Mouse (Mus musculus) MEL-GATA-1-ER (cell line): ENCODE data around the gene Doc2a.
A peak's percentile ranks its signal among the peaks of the same experiment; 100 is the strongest.

Experiments
- DNase-seq: peaks from one replicate; pipeline ENCODE4 v3.0.0-alpha.2; 2012; ENCODE audit warnings: low read depth; ENCODE audit errors: extremely low read depth

Doc2a gene

DNA sequence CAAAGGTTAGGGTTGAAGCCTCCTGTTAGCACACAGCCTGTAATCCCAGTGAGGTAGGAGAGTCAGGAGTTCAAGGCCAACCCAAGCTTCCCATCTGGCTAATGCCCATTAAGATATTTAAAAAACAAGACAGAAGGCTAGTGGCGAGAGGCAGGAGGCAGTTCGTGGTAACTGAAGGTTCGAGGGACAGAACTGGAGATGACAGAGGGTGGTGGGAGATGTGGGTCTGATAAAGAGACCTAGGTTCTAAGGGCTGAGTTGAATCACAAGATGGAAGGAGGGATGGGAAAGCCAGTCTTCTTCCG lies at the start of gene Doc2a:
Gene Doc2a, plus strand, starts transcription at position 301 of the 305 bp plus-strand sequence.
- DNase-seq, result no peak

DNA sequence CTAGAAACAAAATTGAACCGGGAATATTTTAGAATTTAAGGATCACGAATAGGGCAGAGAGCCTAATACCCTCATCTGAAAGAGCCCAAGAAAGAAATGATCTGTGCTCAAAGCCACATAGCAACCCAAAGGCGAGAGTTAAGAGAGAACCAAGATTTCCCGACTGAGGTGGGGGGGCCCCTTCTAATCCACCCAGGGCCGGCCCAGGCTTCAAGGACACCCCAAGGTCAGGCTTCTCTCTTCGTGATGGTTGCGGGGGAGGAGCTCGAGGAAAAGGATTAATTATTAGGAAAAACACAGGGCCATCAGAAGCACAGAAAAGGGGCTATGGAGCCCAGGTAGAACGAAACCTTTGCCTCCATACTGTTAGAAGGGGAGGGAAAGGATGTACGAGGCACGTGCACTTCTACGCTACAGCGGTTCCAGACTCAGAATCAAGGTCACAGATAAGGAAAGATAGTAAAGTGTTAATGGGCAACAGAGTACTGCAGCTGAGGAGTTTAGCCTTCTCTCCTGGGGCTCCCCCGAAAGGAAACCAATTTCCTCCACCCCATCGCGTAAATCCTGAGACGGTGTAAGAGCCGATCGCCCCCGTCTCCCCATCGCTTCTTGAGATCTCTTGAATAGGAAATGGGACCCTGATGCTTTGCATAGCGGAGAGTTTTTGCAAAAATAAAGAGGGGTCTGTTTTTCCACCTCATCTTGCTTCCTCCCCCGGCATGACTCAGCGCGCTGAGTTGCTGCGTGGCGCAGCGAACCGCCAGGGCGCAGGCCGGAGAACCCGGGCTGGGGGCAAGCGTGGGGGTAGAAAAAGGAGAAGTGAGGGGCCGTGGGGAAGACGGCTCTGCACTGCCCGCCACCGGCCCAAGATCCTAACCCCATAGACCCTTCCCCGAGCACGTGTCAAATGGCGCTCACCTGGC lies 48.8 kb upstream of the Doc2a start:
- no peak for DNase-seq

DNA sequence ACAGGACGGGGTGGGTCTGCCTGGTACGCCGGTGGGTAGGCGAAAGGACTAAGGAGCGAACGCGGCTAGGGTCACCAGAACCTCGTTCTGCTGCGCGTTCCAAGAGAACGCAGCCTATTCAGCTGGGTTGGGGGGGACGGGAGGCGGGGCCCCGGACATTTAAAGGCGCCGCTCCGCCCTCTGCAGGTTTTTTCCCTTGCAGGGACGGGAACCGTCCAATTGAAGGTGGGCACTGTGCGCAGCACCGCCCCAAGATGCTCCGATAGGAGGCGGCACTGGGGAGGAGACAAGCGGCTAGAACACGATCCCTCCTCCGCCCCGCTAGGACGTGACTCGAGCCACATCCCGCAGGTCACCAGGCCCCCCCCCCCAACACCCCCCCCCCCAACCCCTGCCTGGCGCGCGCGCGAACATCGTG lies 48.2 kb upstream of the Doc2a start:
- peak; percentile 90 for DNase-seq

DNA sequence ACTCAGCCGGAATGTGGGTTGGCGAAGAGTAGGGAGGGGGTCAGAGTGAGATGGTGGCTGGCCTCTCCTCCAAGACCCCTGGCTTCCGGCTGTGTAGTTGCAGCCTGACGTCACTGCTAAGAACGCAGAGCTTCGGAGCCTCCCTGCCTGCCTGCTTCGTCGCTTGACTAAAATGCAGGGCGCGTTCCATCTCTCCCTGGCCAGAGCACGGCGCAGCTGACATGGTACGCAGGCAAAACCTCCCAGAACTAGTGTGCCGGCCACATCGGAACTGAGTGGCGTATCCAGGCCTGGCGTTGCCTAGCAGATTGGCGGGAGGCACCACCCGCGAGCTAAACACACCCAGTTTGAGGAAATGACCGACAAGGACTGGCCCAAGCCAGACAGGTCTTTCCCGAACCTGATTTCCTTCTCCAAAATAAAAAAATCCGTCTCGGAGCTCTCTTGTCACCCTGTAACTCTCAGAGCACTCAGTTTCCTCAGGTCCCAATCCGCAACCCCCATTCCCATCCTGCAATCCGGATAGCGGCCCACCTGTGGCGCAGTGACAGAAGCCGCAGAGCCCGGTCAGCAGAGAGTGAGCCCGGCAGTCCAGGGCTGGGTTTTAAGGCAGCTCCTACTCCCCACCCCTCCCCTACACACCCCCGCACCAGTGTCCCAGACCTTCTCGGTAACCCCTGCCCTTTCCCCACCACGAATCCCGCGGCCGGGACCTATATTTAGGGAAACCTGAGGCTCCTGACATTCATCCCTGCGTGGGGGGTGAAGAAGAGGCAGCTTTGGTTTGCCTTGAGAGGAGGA lies 47.5 kb upstream of the Doc2a start:
- DNase-seq, result peak; percentile 80

DNA sequence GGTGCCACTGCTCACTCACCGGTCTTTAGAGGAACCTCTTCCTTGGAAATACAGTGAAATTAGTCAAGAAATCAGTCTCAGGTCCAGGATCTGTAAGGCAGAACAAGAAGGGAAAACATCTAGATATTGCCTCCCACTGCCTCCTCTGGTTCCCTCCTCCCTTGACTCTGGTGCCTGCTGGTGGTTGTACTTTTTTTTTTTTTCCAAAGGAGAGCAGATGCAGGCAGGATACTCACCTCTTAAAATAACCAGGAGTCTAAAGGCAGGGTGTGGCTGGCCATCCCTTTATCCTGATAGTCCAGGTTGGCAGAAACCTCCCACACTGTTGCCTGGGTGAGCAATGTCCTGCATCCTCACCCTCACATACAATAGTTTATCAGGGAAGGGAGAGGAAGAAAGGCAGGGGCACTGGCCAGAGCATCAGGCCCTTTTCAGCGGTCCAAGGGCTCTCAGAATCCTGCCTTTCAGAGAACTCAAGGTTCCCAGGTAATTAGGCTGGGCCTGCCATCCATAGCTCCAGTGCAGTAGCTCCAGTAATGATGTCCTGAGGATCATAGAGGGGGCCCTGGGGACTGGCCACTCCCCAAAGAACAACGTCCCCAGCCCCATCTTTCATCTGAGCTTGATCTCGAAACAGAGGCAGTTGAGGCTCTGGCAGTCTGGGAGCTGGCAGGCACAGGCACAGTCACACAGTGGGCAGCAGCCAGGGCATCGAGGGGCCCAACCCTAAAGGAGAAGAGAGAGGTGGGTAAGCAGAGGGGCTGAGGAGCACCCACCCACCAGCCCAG lies 46.8 kb upstream of the Doc2a start:
- DNase-seq, result no peak

DNA sequence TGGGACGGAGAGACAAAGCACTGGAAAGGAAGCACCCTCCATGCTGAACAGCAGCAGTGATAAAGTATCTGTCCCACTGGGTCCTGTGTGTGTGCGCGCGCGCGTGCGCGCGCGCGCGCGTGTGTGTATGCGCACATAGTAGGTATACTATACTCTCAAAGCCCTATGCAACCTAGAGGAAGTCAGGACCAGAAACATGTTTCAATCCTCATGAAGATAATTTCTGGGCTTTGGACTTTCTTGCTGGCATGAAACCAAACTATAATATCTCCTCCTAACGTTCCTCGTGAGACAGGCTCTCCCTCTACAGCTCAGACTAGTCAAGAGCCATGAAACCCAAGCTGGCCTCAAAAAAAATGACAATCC lies 46.2 kb upstream of the Doc2a start:
- DNase-seq, result no peak

DNA sequence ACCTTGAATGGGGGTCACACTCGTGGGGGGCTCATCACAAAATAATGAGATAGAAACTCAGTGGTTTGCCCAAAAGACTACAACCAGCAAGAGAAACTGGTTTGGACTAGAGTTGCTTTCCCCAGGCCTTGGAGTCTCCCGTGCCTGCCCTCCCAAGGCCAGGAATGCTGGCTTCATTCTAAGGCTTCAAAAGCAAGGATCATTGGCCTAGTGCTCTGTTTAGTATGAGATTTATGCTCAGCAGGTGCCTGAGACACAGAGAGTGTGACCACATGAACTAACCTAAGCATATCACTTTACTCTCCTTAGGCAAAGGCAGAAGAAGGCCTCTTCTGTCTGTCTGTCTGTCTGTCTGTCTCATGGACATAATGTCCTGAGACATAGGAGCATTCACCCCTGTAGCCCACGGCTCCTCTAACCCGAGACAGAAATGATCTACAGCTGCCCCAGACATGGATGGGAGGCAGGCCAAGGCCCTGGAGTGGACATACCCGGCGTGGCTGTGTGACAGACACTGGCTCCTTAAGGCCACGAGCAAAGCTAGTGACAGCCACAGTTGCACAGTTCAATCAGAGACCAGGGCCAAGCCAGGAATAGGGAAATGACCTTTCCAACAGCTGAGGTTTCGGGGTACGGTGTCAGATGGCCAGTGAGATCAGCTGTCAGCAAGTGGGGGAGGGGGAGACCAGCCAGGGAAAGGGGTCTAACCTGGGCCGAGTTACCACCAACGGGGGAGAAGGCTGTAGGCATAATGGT lies 44.9 kb upstream of the Doc2a start:
- no peak for DNase-seq

DNA sequence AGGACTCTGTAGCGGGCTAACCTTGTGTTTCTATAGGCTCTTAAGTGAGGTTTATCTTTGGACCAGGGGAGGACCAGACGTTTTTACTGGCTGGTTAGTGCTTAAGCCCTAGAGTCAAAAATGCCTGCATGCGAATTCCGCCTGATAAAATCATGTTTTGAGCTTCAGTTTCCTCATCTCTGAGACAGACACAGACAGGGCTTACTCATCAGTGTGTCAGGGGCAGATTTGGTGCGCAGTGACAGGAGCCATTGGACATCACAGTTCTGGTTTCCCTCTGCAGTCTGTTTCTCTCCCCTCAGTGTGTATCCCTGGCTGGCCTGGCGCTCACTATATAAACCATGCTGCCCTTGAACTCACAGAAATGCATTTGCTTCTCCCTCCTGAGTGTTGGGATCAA lies 44.0 kb upstream of the Doc2a start:
- DNase-seq, result no peak

DNA sequence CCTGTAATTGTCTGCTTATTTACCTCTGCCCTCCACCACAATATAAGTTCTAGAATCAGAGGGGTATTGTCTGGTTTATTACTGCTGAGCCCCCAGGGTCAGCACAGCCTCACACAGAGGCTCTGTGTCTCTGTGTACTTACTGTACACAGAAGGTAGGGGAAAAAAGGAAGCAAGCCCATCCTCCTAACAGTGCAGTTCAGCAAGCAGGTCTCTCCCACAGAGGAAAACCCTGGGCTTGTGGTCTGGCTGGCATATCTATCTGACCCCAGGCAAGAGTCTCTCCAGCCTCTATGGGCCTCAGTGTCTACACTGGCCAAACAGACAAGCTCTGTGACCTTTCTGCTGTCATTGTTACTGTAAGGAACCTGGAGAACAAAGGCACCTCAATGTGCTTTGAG lies 43.5 kb upstream of the Doc2a start:
- DNase-seq, result no peak

DNA sequence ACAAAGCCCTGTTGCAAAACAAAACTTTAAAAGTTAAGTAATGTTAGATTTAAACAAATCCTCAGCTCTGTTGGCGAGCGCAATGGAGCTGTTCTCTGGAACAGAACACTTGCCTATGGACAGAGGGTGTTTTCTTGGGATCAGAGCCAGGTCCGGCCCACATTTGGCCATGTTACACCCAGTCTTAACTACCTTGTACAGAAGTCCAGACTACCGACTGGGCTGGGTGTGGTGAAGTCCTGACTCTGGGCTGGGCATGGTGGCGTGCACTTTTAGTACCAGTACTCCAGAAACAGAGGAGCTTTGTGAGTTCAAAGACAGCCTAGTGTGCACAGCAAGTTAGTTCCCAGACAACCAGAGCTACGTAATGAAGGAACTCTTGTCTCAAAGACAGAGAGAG lies 40.3 kb upstream of the Doc2a start:
- no peak for DNase-seq

DNA sequence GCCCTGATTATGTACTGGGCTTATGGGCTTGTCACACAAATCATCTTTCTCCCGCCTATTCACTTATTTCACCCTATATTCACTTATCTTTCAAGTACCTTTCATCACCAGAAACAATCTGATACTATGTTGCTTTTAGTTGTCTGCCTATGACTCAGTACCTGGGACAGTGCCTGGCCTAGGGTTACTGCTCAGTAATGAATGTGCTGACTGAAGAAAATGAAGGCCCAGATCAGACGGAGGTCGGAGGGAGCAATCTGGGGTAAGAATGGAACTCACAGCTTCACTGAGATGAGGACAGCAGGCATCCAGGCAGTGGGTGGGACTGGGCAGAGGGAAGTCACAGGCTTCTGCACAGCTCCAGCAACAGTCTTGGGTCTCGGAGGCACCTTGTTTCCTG lies 39.8 kb upstream of the Doc2a start:
- DNase-seq, result no peak

DNA sequence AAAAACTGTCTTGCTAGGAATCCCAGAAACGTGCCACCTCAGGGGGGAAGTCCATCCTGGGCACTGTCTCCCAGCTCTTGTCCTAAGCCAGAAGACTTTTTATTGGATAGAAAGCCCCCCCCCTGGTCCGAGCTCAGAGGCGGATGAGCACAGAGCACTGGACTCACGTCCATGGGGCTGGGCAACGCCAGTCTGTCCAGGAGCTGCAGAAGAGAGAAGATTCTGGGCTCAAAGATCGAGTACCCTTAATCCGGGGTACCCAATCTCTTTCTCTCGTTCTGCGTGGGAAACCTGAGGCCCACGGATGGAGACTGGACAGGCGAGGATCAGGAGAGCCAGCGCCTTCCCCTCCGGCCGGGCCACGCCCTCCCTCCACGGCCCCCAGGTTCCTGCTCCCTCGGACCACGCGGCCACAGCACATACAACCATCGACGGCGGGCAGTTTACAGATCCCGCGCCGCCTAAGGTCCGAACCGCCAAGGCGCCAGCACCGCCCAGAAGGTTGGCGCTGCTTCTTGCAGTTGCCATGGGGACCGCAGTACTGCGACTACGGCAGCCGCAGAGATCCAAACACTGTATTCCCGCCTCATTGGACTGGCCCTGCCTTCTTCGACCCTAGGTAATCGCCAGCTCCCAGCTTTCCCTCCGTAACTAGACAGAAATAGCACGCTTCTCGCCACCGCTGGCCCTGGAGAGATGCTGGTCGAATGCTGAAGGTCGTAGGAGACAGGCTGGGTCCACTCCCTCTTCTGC lies 38.3 kb upstream of the Doc2a start:
- DNase-seq, result no peak

DNA sequence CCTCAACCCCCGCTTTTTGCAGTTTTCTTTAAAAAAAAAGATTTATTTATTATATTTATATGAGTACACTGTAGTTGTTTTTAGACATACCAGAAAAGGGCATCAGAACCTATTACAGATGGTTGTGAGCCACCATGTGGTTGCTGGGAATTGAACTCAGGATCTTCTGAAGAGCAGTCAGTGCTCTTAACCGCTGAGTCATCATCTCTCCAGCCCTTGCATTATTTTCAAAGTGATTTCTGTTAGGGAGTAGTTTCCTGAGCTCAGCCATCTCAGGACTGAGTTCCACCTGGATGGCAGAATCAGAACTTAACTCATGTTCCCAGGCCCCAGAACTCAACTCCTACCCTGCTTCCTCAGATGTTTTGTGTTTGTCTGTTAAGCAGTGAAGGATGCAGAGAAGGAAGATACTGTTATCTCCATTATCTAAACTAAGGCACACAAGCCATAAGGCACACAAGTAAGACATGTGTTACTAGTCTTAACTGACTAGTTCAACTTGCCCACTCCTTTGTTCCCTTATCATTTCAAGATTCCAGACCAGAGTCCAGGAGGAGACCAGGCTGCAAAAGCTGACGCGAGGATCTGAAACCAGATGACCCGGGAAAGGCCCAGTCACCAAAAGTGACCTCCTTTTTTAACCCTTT lies 37.4 kb upstream of the Doc2a start:
- DNase-seq, result no peak

DNA sequence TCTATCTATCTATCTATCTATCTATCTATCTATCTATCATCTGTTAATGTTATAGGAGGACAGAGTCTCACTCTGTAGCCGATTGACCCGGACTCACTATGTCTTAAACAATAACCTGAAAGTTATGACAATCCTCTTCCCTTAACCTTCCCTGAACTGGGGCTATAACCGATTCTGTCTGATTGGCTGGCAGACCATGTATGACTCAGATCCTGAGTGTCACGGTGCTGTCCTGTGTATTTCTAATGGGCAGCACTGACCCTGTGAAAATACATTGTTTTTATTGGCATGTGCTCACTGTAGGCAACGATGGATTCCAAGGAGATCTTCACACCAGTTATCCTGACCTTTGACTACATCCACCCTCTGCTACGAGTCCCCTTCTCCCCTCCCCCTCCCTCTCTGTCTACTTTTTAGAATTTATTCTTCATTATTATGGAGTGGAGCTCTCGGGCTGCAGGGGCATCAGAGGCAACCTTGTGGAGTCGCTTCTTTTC lies 31.4 kb upstream of the Doc2a start:
- no peak for DNase-seq

DNA sequence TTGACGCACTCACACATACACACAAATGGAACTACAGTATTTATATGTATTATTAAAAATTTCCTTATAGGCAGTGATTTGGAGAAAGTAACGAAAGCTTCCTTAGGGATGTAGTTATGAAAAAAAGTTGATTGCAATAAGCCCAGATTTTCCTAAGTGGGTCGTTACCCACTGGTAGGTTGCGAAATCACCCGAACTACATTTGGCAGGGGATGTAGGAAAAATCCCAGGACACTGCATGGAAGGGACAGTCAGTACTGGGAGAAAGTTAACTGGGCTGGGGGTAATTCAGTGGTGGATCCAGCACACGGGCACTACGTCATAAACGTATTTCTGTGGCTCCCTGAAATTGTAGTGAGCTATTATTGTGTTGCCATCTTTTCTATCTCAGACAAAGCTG lies 30.7 kb upstream of the Doc2a start:
- no peak for DNase-seq

DNA sequence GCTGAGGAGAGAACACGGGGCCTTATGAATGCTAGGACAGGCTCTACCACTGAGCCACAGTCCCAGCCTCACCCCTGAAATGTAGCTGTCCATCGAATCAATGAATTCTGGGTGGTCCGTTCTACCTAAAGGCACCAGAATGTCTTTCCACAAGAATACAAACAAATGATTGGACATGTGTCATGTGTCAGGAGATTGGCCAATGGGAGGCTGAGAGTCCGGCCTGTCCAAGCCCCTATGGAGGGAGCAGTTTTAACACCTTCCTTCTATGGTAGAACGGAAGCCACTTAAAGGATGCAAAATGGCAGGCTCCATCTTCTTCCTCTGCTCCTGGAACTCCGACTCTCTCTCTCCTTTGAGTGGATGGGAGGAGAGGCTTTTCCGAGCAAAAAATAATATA lies 29.6 kb upstream of the Doc2a start:
- DNase-seq, result no peak

DNA sequence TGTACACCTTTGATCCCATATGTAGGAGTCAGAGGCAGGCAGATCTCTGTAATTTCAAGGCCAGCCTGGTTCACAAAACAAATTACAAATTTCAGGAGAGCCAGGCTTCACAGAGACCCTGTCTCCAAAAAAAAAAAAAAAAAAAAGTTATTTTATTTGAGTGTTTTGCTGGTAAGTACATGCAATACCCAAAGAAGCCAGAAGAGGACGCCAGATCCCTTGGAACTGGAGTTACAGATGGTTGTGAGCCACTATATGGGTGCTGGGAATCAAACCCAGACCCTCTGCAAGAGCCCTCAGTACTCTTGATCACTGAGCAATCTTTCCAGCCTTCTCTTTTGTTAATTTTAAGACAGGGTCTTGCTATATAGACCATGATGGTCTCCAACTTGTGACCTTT lies 28.4 kb upstream of the Doc2a start:
- DNase-seq, result no peak

DNA sequence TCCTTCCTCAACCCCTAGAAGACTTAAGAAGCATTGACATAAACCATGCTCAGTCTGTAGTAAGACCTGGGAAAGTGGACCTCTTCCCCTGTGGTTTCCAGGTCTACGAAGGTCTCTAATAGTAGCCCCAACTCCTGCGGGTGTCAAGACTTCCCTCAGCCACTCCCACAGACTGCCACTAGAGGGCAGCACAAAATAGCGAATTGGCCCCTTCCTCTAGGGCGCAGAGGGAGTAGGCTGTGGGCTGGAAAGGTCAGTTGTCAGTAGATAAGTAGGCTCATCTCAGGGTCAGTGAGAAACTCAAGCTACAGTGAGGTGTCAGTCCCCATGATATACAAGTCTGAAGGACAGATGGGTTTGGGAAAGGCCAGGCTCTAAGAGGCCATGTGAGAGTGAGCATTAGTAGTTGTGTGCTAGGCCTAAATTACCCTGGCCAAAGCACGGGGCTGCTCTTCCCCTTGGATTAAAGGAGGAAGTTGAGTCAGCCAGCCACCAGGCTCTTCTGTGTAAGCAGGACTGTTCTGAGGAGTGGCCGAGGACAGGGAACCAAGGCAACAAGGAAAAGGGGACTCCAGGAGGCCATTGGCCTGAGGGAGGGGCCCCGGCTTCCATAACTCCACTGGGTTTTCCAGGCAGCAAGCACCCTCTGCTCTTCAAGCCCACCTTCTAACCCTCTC lies 25.2 kb upstream of the Doc2a start:
- DNase-seq, result no peak

DNA sequence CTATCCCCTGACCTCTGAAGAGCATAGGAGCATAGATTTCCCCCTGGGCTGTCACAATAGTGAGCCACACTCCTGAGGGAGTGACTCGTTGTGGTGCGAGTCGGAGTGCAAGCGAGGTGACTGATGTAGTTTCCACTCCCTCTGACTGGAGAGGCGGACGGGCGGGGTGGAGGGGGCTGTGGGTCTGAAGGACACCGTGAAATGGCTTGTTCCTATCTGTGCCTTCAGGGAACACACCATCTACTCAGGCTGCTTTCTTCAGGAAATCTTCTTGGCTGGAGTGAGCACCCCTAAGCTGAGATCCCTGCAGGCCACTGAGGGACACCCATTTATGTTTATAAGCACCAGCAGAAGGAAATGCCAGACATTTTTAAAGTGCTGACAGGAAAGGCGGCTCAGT lies 24.5 kb upstream of the Doc2a start:
- DNase-seq, result no peak
